Mouse (Mus musculus) testis, postnatal 10 days (tissue): ENCODE measurements at regions not wholly inside any gene's neighbourhood (a gene's known extent, or its start where the extent isn't known, plus 50 kb on each side); places are given as distances from the start of the nearest gene placed in this dataset.

Experiments
- DNase-seq: peaks from one replicate; pipeline ENCODE4 v3.0.0; 2021; ENCODE audit warnings: low spot score

DNA sequence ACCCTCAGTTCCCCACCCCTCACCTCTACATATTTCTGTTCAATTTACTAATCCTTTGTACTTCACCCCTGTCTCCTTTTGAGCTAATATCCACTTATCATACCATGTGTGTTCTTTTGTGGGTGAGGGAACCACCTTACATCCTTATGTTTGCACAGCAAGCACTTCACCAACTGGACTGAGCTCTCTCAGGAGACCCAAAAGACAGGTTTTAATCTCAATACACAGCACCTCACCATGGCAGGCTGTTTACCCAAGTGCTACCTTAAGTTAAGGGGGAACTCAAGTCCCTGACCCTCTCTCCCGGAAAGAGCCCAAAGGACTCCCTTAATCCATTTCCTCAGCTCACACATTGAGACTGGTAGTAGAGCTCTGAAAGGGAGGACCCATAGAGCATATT is 62.3 kb upstream of the Agr3 start:
- DNase-seq = no peak

DNA sequence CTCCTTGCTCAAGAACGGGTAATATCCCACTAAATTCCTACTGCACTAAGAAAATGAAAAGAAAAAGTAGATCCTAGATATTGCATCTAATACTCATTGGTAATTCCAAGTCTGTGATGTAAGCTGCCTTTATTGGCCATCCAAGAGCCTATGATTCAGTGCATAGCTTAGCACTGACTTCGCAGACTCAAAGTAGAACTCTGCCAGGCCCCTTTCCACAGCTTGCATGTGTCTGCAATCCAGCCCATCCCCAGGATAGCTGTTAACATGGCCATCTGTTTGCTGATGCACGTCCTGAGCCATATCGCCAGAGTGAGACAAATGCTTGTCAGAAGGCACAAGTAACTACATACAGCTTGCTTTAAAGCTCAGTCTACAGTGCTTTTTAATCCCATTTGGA is 72.3 kb upstream of the Agr3 start:
- no peak for DNase-seq

DNA sequence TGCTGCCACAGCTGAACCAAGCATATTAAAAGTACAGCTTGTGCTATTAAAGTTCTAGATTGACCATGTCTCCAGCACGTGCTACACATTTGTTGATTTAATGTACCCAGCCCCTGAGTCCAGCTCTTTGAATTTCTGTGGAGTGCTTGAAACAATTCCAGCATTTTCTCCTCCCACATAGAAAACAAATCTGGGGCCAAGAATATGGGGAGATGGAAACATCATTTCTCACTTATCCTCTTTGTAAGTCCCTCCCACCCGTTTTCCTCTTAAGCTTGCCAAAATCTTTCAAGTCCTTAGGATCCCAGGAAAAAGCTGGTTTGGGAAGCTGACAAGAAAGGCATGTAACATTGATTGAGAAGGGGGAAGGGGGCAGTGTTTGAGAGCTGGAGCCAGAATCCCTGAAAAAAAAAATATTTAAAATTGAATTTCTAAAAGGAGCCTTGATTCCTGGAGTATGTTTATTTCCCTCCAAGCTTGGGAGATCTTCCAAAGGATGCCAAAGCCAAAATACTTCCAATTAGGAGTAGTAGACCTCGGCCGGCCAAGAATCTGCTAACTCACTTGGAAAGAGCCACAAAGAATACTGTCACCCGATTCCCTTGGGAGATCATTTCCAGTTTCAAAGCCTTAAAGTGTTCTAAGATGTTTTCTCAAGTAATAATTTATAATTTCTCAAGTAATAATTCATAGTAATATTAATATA is 78.4 kb upstream of the Agr3 start:
- DNase-seq = no peak

DNA sequence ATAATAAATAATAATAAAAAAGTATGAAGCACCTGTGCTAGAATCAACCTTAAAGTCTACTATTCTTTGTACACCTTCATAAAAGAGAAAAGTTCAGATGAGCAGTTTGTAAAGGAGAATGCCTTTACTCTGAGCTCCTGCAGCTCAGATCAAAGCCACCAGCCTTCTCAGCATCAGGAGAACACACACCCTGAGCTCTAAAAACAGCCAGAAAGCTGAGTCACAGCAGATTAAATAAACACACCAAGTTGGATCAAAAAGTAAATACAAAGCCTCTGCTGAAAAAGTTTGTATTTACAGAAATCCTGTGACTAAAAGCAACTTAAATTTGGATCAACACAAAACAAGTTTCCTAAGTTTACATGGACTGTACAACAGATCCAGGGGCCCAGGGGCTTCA is 88.5 kb upstream of the Agr3 start:
- no peak for DNase-seq

DNA sequence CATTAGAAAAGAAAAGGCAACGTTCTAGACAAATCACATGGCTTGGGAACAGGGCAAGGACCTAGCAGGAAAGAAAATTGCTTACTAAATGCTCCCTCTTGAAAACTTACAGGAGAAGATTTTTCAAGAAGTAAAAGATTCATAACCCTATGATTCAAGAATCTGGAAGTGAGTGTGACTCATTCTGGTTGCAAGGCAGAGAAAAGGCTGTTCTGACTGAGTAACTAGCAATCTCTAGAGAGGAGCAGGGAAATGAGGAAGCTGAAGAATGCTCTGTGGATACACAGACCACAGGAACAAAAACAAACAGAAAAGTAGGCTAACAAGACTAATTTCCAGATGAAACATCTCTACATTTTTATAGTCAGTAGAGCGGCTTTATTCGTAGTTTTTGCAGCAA is 92.1 kb upstream of the Agr3 start:
- no peak for DNase-seq

DNA sequence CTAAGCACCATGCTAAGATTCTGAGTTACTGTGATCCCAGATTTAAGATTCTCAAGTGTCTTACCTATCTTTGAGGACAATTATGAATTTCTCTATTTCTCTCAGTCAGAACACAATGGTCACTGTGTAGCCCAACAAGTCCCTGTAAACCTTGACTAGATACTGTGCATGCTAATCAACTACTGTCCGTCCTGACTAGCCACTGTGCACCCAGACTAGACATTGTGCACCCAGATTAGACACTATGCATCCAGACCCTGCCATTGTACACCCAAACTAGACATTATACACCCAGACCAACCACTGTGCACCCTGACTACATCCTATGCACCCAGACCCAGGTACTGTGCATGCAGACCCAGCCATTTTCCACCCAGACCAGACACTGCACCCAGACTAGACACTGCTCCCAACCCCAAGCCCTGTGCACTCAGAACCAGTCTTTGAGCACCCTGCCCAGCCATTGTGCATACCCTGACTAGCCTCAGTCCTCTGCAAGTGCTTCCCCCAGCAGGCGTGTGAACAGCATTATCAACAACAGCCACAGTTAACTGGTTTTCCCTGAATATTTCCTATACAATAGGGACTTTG is 93.4 kb upstream of the Agr3 start:
- DNase-seq = no peak

DNA sequence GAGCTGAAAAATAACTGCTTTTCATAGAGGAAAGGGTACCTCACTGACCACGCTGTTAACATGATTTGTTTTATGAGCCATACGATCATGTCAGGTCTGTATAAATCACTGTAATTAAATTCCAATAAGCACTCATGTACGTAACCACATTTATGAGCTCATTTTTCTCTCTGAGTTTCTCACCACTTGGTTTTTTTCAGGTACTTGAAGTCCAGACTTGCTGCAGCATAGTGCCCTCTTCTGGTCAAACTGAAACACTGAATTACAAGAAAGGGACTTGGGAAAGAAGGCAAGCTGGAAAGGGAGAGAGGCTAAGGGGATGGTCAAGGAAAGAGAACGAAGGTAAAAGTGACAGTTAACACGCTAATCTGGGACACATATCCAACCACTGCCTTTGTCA is 94.2 kb upstream of the Agr3 start:
- DNase-seq = no peak

DNA sequence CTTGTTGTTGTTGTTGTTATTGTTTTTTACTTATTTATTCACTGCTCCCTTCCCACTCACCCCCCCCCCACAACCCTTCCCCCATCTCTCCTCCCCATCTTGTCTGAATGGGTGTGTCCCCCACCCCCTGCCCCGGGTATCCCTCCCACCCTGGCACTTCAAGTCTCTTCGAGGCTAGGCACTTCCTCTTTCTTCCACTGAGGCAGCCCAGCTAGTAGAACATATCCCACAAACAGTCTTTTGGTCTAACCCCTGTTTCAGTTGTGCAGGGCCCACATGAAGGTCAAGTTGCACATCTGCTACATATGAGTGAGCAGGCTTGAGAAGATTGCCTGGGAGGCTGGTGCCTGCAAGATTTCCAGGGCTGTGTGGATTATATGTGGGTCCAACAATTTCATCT is 97.6 kb upstream of the Agr3 start:
- no peak for DNase-seq

DNA sequence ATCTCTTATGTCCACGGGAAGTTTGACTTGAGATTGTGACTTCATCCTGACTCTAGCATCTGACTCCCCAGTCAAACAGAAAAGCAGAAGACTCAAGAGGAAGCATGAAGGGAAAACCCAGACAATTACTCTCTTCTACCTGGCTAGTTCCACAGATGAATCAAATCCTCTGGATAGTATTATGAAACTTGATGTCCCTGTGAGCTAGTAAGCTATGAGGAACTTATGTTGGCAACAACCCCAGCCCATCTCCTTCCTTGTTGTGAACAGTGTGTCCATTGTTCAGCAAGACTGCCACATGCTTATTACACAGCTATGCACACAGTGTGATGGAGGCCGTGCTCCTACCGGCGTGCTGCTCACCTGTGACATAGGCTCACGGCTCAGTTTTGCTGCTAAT is 98.4 kb upstream of the Agr3 start:
- no peak for DNase-seq

DNA sequence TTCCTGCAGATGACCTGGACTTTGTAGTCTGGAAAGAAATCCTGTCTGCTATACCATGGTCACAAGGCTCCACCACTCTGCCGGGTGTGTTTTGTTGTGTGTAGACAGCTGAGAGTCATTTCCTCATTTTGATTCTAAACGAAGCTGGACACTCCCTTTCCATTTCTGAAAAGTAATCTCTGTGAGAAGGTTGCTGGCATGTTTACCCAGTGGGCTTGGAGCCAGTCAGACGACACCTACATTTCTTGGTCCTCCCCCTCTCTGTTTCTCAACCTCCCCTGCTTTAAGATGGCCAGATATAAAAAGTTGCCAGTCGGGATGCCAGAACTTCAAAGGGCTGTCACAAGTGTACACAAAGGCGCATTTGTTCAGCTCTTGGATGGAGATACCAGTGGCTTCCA is 100.8 kb upstream of the Agr3 start:
- DNase-seq = peak; percentile 67

DNA sequence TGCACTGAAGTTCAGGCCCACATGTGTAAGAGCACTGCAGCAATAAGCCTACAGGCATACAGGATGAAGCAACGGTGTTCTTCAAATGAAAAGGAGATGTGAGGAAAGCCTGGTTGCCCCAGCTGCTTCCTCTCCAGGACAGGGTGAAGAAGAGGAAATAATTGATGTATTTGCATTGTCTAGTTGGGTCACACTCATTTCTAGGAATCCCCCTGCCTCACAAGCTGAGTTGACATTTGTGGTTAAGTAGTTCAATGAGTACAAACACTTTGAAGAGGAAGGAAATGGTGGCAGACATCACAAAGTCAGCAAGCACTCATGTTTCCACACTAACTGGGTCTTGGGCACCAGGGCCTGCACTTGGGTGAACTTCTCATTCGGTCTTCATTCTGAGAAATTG is 126.2 kb upstream of the Agr3 start:
- DNase-seq = no peak

DNA sequence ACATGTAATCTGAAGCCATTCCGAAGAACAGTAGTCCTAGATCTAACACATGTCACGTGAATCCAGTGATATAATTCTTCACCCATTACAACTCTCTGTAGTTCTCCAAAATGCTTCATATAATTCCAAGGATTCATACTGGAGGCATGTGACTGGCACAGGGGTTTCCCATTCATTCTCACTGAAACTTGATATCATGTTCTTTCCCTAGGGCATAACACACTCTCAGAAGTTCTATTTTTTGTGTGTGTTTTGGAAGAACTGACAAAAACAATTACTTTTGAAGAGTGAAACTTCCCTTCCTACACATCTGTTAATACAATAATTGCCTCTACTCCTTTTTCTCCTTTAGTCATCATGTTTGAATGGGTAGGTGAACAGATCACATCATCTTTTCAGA is 150.0 kb upstream of the Agr3 start:
- no peak for DNase-seq

DNA sequence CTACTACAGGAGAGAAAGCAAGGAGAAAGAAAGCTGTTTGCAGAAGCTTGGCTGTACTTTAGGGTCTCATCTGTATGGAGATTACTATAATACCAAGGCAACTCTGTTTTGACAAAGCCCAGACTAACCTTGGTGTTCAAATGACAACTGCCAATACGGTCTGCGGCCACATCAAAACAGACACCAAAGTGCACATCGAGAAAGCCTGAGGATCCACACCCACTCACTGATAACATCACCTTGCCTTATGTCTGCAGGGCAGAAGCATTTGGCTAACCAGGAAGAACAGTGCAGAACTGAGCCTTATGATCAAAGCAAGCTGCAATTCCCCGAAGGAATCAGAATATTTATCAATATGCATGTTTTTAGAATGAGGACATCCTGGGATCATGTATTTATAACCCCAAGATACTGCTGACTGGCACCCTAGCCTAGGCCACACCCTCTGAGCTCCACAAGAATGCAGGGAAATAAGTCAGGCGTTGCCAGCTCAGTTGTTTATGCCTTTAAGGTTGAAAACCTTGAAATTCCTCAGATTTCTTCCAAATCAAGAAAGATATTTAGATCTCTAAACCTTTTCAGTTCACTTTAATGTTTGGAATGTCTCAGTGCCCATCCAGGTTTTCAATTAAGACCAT is 154.9 kb upstream of the Agr3 start:
- no peak for DNase-seq

DNA sequence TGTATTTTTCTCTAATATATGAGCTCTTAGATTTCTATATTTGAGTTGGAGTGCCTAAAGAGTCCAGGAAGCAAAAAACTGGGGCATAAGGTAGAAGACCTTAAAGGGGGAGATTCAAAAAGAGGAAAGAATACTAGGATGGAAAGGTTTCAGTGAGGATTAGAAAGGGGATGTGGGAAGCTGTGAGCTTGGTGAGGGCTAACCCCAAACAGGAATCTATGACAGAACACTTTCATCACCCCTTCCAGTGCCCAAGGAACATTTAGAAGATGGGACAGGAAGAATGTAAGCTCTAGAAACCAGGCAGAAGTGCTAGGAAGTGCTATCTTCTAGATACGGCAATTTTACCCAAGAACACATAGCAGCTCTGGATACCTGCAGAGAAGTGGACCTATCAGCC is 166.5 kb upstream of the Agr3 start:
- DNase-seq = no peak

DNA sequence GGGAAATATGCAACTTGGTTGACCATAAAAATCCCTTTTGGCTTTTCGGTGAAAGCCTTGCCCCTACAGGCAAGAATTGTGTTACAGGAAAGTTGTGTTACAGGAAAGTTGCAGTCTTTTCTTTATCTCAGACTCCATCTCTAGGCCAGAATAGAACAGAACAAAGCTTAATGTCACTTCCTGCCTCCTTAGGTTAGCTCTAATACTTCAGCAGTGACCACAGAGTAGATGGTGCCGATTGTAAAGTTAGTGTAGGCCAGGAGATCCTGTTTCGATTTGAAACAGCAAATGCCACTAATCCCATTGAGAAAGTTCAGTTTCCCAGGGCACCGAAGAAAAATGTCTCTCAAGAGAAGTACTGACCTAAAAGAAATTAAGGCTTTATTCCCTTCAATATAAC is 170.3 kb upstream of the Agr3 start:
- DNase-seq = no peak

DNA sequence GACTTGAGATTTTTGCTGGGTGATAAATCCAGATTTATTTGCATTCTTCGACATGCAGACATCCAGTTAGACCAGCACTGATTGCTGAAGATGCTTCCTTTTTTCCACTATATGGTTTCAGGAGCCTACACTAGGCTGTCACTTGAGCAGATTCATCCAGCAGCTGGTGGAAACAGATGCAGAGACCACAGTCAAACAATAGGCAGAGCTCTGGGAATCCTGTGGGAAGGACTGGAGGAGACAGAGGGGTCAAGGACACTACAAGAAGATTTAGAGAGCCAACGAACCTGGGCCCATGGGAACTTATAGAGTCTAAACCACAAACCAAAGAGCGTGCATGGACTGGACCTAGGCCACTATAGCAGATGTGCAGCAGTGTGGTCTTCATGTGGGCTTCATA is 177.4 kb upstream of the Agr3 start:
- no peak for DNase-seq

DNA sequence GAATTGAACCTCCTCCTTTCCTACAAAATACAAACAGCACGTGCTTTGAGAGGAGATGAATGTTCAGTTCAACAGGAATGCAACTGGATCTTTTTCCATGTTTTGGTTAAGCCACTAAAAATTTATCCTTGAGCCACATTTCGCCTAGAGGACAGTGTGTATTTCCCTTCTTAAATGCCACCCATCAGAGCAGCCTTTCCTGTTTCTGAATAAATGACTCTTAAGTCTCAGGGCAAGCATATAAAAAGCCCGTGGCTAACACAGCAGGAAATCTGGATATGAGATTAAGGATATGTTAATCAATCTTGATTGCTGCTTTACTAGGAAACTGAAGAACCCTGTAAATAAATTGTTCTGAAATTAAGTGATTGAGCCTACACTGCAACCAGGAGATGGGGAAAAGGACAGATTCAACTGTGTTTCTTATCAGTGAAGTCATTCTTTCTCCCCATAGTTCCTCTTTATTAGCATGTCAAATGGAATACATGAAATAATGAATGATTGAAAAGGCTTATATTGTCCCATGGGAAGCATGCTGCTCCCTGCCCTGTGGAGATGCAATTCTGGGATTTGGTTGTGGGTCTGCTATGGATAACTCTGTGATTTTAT is 178.6 kb upstream of the Agr3 start:
- no peak for DNase-seq

DNA sequence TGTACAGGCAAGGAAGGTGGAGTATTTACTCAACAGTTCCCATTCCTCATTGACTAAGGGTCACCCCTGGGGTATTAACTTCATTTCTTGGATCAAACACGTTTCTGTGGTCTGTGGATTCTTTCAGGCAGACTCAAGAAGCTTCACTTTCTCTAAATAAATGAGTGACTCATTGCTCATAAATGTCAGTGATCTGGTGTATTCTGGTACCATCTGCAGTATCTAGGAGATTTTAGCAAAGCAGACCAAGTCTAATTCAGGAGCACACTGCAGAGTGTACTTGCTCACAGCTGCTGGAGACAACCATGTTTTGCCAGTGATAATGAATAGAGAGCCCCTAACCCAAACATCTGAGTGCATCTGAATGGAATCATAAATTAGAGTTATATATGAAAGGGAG is 182.7 kb upstream of the Agr3 start:
- DNase-seq = no peak

DNA sequence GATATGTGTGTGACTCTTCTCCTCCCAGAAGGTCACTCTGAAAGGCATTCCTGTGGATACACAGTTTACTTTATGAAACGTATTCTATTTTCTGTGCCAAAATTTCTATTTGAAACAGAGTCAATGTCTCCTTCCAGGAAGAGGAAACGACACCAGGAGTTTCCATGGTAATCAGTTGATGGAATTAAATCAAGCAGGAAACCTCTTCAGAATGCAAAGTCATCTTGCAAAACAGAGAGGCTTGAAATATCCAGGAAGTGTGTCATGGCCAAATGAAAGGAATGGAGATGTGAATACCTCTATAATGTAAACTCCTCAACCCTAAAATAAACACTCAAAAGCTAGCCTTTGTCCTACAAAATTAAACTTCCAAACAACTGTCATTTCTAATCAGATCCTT is 189.0 kb upstream of the Agr3 start:
- no peak for DNase-seq

DNA sequence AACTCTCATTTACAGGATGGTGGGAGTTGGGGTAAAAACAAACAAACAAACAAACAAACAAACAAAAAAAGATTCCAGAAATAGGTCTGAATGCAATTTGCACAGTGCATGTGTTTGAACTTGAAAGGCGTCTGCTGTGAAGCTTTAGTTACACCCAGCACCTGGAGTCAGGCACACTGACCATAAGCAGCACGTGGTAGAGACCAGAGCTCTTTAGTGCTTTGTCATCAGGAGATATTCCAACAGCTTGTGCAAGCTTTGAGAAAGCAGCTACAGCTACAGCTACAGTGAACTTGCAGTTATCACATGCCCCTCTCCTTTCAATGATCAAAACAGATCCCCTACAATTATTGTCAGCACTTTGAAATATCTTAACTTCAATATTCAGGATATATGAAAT is 190.4 kb upstream of the Agr3 start:
- DNase-seq = no peak

DNA sequence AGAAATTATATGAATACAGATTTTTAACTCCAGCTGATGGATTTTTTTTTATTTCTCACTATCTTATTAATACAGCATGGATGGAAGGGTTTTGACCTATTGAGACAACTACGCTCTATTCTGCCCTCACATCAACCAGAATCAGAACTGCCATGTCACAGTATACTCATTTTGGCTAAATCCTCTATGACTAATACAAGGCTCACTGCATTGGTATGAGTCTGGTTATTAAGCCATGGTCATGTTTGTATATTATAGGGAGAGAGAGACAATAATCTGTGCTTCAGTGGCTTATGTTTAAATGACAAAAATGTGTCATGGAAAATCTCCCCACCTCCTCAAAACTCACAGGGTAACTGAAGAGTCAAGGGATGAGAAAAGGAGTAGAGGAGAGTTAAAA is 191.0 kb upstream of the Agr3 start:
- DNase-seq = no peak

DNA sequence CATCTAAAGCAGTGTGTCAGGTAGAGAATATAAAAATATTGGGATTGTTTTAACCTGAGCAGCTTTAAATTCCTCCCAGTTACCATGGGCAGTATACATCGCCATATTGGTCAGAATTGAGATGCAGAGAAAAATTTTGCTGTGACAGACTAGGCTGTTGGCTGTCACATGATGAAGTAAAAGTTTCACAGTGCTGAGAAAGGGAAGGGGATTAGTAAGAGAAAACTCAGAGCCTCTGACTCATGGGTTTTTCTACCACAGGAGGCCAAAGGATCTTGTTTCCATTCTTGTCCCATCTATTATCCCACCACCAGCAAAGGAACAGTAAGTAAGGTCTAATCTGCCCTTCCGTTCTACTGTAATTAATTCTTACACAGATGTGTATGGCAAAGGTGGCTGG is 191.8 kb upstream of the Agr3 start:
- DNase-seq = no peak

DNA sequence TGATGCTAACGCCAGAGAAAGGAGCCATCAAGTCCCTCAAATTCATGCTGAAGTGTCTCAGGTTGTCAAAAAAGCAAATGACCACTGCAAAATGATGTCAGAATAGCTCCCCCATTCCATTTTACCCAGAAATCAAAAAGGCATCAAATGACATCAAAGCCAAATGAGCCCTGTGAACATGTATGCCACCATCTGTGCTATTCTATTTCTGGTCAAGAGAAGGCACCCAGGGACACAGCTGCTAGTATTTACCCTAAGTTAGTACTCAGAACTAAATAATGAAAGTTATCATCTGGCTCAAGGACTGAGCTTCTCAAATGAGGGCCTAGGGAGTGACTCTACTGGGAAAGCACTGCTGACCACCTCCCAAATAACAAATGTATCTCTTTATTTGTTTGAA is 191.1 kb upstream of the Ahr start:
- no peak for DNase-seq

DNA sequence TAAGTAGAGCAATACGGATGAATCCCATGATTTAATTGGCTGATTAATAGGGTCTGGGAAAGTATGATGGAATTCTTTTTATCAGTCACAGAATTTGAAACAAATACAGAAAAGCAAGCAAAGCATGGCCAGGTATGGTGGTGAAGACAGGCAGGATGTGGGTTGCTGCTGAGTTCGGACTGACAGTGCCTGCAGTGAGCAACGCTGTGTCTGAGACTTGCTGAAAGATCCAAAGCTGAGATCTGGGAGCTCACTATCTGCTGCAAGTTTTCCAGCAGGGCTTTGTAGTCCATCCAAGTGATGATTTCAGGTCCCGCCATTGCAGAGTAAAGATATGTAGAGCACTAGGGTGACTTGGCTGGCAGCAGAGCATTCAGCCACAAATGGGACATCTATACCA is 189.3 kb upstream of the Ahr start:
- DNase-seq = no peak
